Mouse (Mus musculus) liver, embryonic 12.5 days (tissue): ENCODE data around the gene Tpgs1. TPM values are rescaled to one million over a fixed set of nuclear protein-coding genes. Genes with fewer than 3 reads are reported as not detected.
A peak's percentile ranks its signal among the peaks of the same experiment; 100 is the strongest.

Experiments used
- ATAC-seq: fragments of 200-750 bp; cut with Nextera tagmentation; 2 replicates; pipeline ENCODE4 v1.8.0; 2017; ENCODE audit warnings: moderate number of reproducible peaks, mild to moderate bottlenecking, moderate library complexity
- H3K27ac ChIP-seq: fragments of 300-500 bp; sonication (generic); 2 replicates; pipeline ENCODE4 v1.5.1; 2016; ENCODE audit warnings: mild to moderate bottlenecking
- H3K27me3 ChIP-seq: fragments of 300-500 bp; sonication (generic); replicated peaks from 2 replicates; pipeline ENCODE4 v1.6.1; 2016; ENCODE audit warnings: mild to moderate bottlenecking, moderate library complexity
- H3K36me3 ChIP-seq: fragments of 300-500 bp; sonication (generic); 2 replicates; pipeline ENCODE4 v1.6.1; 2016; ENCODE audit warnings: mild to moderate bottlenecking, moderate library complexity
- H3K4me1 ChIP-seq: fragments of 300-500 bp; sonication (generic); 2 replicates; pipeline ENCODE4 v1.6.1; 2016
- H3K4me2 ChIP-seq: fragments of 300-500 bp; sonication (generic); 2 replicates; pipeline ENCODE4 v1.6.1; 2016; ENCODE audit warnings: mild to moderate bottlenecking, moderate library complexity
- H3K4me3 ChIP-seq: fragments of 300-500 bp; sonication (generic); 2 replicates; pipeline ENCODE4 v1.5.1; 2016; ENCODE audit warnings: mild to moderate bottlenecking, moderate library complexity
- H3K9ac ChIP-seq: fragments of 300-500 bp; sonication (generic); 2 replicates; pipeline ENCODE4 v1.6.1; 2016; ENCODE audit warnings: mild to moderate bottlenecking, moderate library complexity
- H3K9me3 ChIP-seq: fragments of 300-500 bp; sonication (generic); replicated peaks from 2 replicates; pipeline ENCODE4 v1.6.1; 2016; ENCODE audit warnings: mild to moderate bottlenecking, moderate library complexity
- WGBS: fragments of 180-500 bp; shearing (Covaris S2); methylation state at CpG from one replicate; pipeline ENCODE4 v1.1.7; 2016; ENCODE audit not compliant: insufficient replicate concordance; 5-methylcytosine and 5-hydroxymethylcytosine counted together
- polyA plus RNA-seq: library from polyadenylated mRNA; unstranded; fragments of >200 nt; fragmentation: Nextera tagmentation; extraction: Ambion mirVana; gene quantifications from 2 replicates; pipeline ENCODE4 v1.2.1, GENCODE M21; 2016

Gene Tpgs1
- polyA plus RNA-seq, result 30.4 and 34.2 TPM in 2 replicates

DNA sequence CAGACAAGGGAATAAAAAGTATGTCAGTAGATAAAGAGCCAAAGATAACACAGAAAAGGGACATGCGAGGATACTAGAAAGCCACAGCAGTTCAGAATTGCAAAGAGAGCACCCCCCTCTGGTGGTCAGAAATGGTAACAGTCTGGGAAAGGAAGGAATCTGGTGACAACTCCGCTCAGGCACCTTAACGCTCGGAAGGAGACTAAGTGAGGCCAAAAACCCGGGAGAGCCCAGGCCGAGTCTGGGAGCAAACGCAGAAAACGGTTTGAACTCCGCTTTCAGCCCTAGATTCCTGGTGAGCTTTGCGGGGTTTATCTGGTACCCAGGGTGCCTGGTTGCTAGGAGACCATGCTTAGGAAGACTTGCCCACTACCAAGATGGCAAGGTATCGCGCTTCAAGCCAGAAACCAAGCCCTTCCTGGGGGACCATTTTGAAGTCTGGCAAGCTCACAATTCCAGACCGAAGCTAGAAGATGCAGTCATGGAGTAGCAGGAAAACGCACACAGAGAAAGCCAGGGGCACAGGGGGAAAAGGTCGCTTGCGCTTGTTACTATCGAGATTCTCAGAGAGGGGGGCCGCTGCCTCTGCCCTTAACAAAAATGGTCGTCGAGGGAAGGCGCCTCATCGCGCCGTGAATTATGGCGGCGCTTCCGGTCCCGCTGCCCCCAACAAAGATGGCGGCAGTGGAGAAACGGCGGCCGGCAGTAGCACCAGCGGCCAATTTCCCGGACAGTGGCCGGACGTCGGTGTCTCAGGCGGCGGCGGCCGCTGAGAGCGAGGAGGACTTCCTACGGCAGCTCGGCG lies at the start of gene Tpgs1:
Tpgs1 (plus strand) TSS at position 599 of the 805 bp plus-strand sequence.
- H3K4me1 ChIP-seq, result peaks cover 28% of the 10 kb centered on the region
- peak within 1 kb of the TSS; percentile 81 for H3K27ac ChIP-seq
- peak within 1 kb of the TSS; percentile 80 for H3K9ac ChIP-seq
- H3K36me3 ChIP-seq, result peaks cover 6% of the 10 kb centered on the region
- H3K4me2 ChIP-seq, result peak within 1 kb of the TSS; percentile 85
- ATAC-seq, result peak; percentile 72
- H3K9me3 ChIP-seq, result no peaks in the 10 kb centered on the region
- peak within 1 kb of the TSS; percentile 85 for H3K4me3 ChIP-seq
- H3K27me3 ChIP-seq, result 0 out of 2 replicates have a peak, but pooled peaks cover 8% of the 10 kb centered on the region
- under 1% methylated on average over 45 of the region's 45 CpGs for WGBS

DNA sequence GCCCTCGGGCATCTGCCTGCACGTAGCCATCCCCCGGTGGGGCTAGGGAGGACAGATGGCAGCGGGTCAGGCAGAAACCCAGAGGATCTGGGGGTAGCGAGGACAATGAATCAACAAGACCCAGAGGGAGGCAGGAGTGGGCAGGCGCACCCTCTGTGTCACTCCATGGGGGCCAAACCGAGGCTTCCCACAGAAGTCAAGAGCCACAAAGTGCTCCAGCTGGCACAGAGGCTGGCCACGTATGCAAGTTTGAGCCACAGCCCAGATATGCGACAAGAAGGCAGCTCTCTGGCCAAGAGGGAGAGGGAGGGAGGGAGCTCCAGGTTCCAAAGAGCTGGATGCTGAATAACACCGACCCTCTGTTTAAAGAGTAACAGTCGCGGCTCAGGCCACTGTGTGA lies 45.2 kb upstream of the Tpgs1 start:
- Histone ChIP-seq H3K36me3 (no peaks in the 10 kb centered on the region), H3K4me1 (no peaks in the 10 kb centered on the region), H3K9me3 (no peaks in the 10 kb centered on the region), H3K4me3 (no peak overlapping the region), H3K27ac (no peak overlapping the region), H3K9ac (no peak overlapping the region), H3K4me2 (no peak overlapping the region), H3K27me3 (peaks cover 11% of the 10 kb centered on the region; the same call in 1 of the 2 replicates)
- ATAC-seq, result no peak
- WGBS, result 61% methylated on average over 12 of the region's 12 CpGs

- H3K27me3 ChIP-seq, result peaks cover 11% of the 10 kb centered on the region; the same call in 1 of the 2 replicates
- ATAC-seq, result no peak
- WGBS, result 66% methylated on average over 9 of the region's 9 CpGs
These were observed 43.8 kb upstream of the Tpgs1 start for GRCm38 (mm10) chr10:79625398-79625797.

DNA sequence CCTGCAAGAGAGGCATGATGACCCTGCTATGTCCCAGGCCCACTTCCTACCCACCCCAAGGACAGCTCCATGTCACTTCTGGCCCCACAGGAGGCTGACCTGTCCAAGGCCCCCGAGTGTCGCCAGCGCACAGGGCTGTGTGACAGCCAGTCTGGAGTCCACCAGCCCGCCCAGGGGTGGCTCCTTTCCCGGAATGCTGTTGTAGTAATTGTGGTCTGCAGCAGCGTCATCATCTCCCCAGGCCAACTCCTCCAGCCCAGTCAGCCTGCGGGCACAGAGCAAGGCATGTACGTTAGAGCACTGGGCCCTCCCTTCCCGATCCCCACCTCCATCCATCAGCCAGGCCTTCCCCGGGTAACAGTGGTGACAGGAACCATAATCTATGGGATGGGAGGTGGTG lies 43.0 kb upstream of the Tpgs1 start:
- H3K36me3 ChIP-seq, result no peaks in the 10 kb centered on the region
- WGBS, result 66% methylated on average over 10 of the region's 10 CpGs
- no peak for ATAC-seq

More at GRCm38 (mm10) chr10:79625398-79625797, 43.8 kb upstream of the Tpgs1 start:
- Histone ChIP-seq H3K36me3 (no peaks in the 10 kb centered on the region), H3K4me3 (no peak overlapping the region), H3K4me1 (no peaks in the 10 kb centered on the region), H3K27ac (no peak overlapping the region), H3K9ac (no peak overlapping the region), H3K4me2 (no peak overlapping the region), H3K9me3 (no peaks in the 10 kb centered on the region)

DNA sequence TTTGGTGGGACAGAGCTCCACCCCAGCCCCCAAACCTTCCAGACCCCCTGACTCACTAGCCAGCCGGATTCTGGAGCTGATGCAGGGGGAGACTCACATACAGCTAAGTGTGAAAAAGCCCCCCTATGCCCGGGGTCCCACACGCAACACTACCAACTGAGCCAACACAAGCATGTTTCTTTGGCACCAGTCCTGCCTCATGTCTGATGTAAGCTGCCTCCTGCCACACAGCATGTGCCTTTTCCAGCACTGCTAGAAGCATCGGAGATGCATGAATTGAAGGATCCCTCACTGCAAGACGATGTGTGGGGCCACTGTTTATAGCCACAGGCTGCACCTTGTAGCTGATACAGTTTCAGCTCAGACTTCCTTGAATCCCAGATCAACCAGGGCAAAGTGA lies 40.8 kb upstream of the Tpgs1 start:
- no peak for ATAC-seq
- Histone ChIP-seq H3K4me2 (no peak overlapping the region), H3K27me3 (peaks cover 8% of the 10 kb centered on the region), H3K36me3 (no peaks in the 10 kb centered on the region), H3K9ac (no peak overlapping the region), H3K9me3 (no peaks in the 10 kb centered on the region), H3K4me1 (no peaks in the 10 kb centered on the region), H3K4me3 (no peak overlapping the region), H3K27ac (no peak overlapping the region)
- WGBS, result 69% methylated on average over 5 of the region's 5 CpGs

More for the DNA sequence above, 43.0 kb upstream of the Tpgs1 start:
- Histone ChIP-seq H3K27me3 (peaks cover 11% of the 10 kb centered on the region; the same call in 1 of the 2 replicates), H3K4me1 (no peaks in the 10 kb centered on the region), H3K4me3 (no peak overlapping the region), H3K9me3 (no peaks in the 10 kb centered on the region), H3K4me2 (no peak overlapping the region), H3K9ac (no peak overlapping the region), H3K27ac (no peak overlapping the region)

DNA sequence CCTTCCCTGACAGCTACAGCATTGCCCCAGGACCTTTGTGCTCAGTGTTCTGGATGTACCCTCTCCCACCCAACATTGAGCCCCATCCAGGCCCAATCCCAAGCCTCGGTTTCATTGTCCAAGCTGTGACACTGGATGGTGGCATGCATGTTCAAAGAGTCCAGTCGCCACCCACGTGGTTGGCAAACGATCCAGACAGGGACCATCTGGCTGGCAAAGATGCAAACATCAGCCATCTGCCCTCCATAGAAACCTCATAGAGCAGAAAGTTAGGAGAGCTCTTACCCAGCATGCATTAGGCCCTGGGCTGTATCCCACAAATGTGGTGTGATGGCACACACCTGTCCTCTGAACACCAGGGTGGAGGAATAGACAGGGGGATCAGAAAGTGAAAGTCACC lies 37.7 kb upstream of the Tpgs1 start:
- Histone ChIP-seq H3K9me3 (no peaks in the 10 kb centered on the region), H3K36me3 (no peaks in the 10 kb centered on the region), H3K4me3 (no peak overlapping the region), H3K4me2 (no peak overlapping the region), H3K4me1 (no peaks in the 10 kb centered on the region), H3K27me3 (peaks cover 22% of the 10 kb centered on the region), H3K9ac (no peak overlapping the region), H3K27ac (no peak overlapping the region)
- WGBS, result 71% methylated on average over 4 of the region's 4 CpGs
- ATAC-seq, result no peak

DNA sequence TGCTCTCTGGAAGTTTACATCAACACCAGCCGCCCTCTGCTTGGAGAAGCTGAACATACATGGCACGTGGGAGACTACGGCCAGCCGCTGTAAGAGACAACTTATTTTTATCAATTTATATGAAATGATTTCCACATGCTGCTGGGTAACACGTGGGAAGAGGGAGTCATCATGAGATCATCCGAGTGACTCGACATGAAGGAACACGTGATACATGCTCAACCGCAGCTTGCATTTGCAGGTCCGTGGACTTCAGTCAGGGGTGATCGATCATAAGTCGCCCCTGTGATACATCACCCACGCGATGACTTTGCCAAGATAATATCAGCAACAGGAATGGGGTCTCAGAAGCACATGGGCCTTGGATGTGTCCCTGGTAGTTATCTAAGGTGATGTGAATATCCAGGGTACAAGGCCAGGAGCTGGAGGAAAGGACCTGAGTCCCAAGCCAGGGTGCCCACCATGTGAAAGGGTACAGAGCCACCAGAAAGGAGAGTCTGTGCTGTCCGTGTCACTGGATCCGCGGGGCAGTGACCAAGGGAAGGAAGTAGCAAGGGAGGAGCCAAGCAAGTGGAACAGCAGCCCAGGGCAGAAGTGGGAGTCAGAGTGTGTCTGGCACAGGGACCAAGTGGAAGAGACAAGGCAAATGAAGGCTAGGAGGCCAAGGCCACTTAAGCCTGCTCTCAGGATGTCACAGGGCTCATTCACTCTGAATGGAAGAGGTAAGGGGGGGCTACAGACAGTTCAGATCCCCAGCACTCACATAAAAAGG lies 36.0 kb upstream of the Tpgs1 start:
- Histone ChIP-seq H3K36me3 (no peaks in the 10 kb centered on the region), H3K4me2 (no peak overlapping the region), H3K4me1 (no peaks in the 10 kb centered on the region), H3K9me3 (no peaks in the 10 kb centered on the region), H3K27me3 (peaks cover 40% of the 10 kb centered on the region), H3K9ac (no peak overlapping the region), H3K27ac (no peak overlapping the region), H3K4me3 (no peak overlapping the region)
- WGBS, result 62% methylated on average over 17 of the region's 17 CpGs
- ATAC-seq, result no peak

- 70% methylated on average over 8 of the region's 8 CpGs for WGBS
- no peak for ATAC-seq
These were observed 32.9 kb upstream of the Tpgs1 start for GRCm38 (mm10) chr10:79636287-79636686.

GRCm38 (mm10) chr10:79637128-79638110 lies 31.8 kb upstream of the Tpgs1 start, which contains the start of gene Shc2:
Gene Shc2, minus strand, starts transcription at chr10:79637918.
- no peak within 1 kb of the TSS for H3K27ac ChIP-seq
- no peaks in the 10 kb centered on the region for H3K9me3 ChIP-seq
- WGBS, result under 1% methylated on average over 115 of the region's 116 CpGs
- peaks cover 64% of the 10 kb centered on the region for H3K27me3 ChIP-seq
- H3K36me3 ChIP-seq, result no peaks in the 10 kb centered on the region
- ATAC-seq, result no peak
- no peak within 1 kb of the TSS; the same call in 1 of the 2 replicates for H3K9ac ChIP-seq
- no peaks in the 10 kb centered on the region for H3K4me1 ChIP-seq
- peak within 1 kb of the TSS; percentile 50 for H3K4me3 ChIP-seq
- H3K4me2 ChIP-seq, result peak within 1 kb of the TSS; percentile 70

More at GRCm38 (mm10) chr10:79636287-79636686, 32.9 kb upstream of the Tpgs1 start:
- H3K9ac ChIP-seq, result no peak overlapping the region
- H3K27me3 ChIP-seq, result peaks cover 64% of the 10 kb centered on the region
- H3K4me2 ChIP-seq, result no peak overlapping the region
- H3K4me1 ChIP-seq, result no peaks in the 10 kb centered on the region
- no peak overlapping the region for H3K27ac ChIP-seq
- H3K9me3 ChIP-seq, result no peaks in the 10 kb centered on the region
- H3K4me3 ChIP-seq, result no peak overlapping the region
- no peaks in the 10 kb centered on the region for H3K36me3 ChIP-seq

- H3K4me3 ChIP-seq, result no peak overlapping the region
- H3K36me3 ChIP-seq, result no peaks in the 10 kb centered on the region
- peaks cover 64% of the 10 kb centered on the region for H3K27me3 ChIP-seq
- peak overlapping the region; percentile 27 for H3K4me2 ChIP-seq
- no peak overlapping the region for H3K9ac ChIP-seq
- no peaks in the 10 kb centered on the region for H3K4me1 ChIP-seq
- H3K27ac ChIP-seq, result no peak overlapping the region
- H3K9me3 ChIP-seq, result no peaks in the 10 kb centered on the region
- 4% methylated on average over 23 of the region's 23 CpGs for WGBS
- no peak for ATAC-seq
These were observed 30.5 kb upstream of the Tpgs1 start for GRCm38 (mm10) chr10:79638486-79639204.

DNA sequence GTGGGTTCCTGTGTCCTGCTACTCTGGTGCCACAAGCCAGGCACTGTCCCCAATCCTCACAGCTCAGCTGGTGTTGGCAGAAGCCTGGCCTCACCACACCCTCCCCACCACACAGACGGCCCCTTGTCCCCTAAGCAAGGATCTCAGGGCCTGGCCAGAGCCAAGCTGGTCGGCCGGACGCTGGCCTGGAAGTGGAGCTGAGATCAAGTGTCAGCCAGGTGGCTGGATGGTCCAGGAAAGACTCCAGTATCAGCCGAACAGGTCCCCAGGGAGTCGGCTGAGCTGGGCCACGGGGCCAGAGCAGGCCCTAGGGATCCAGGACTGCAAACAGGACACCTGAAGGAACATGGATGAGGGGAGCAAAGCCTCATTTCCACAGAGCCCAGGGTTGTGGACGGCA lies 23.5 kb upstream of the Tpgs1 start, which contains the start of gene Odf3l2:
Odf3l2 (minus strand) TSS at position 28 of the 400 bp plus-strand sequence.
- WGBS, result 68% methylated on average over 8 of the region's 8 CpGs

More for the DNA sequence above, 23.5 kb upstream of the Tpgs1 start, which contains the start of gene Odf3l2:
- Histone ChIP-seq H3K4me3 (no peak within 1 kb of the TSS), H3K4me2 (no peak within 1 kb of the TSS), H3K27me3 (0 out of 2 replicates have a peak, but pooled peaks cover 5% of the 10 kb centered on the region), H3K36me3 (no peaks in the 10 kb centered on the region), H3K4me1 (no peaks in the 10 kb centered on the region), H3K27ac (no peak within 1 kb of the TSS), H3K9me3 (no peaks in the 10 kb centered on the region), H3K9ac (no peak within 1 kb of the TSS)
- no peak for ATAC-seq
